ENCODE assay signal across 9 mouse cellular contexts in genomic region chr11:78952467-78952866, GRCm38 (mm10). TPM values are rescaled to one million over a fixed set of nuclear protein-coding genes. Genes with fewer than 3 reads are reported as not detected.
DNase-seq lines count a peak whose midpoint lies in the region; ATAC-seq lines count a peak whose summit lies in the region.
"Had no signal": no experiment of that assay in that cellular context is flagged by ENCODE, and none has a peak within 500 bp of the region (broad histone marks: within the 10 kb centered on the region; RNA-seq: fewer than 3 reads in every experiment).

No protein-coding gene starts in this region.

- H3K27ac ChIP-seq in hindbrain, embryonic 16.5 days (ENCODE audit: low read depth, low read length): no peak overlapping the region
- H3K27ac ChIP-seq in midbrain, embryonic 15.5 days: no peak overlapping the region

- H3K27me3 ChIP-seq in hindbrain, embryonic 16.5 days (replicated peaks; ENCODE audit: control insufficient read depth, insufficient read depth, low read length): no peaks in the 10 kb centered on the region
- peaks cover 7% of the 10 kb centered on the region for H3K27me3 ChIP-seq in midbrain, embryonic 15.5 days (replicated peaks)
- H3K27me3 ChIP-seq: CH12.LX had no signal

- no peaks in the 10 kb centered on the region for H3K4me1 ChIP-seq in hindbrain, embryonic 16.5 days (ENCODE audit: control insufficient read depth, insufficient read depth, low read depth, low read length)
- peaks cover 5% of the 10 kb centered on the region; the same call in 1 of the 2 replicates for H3K4me1 ChIP-seq in midbrain, embryonic 15.5 days

- DNase-seq in gastrocnemius, postnatal 14 days: peak; percentile 36
- DNase-seq in gastrocnemius, adult 8-10 months (ENCODE audit: low spot score in 2 of 2): no peak
- peak; percentile 14 for DNase-seq in B cell, adult 2 months
- peak; percentile 81 for DNase-seq in embryo, embryonic 11 days
- no peak for DNase-seq in layer of hippocampus, postnatal 14 days (ENCODE audit: low spot score in 2 of 2)
- DNase-seq in right cerebral cortex, postnatal 14 days: no peak

- no peaks in the 10 kb centered on the region for H3K9me3 ChIP-seq in hindbrain, embryonic 16.5 days (ENCODE audit: control insufficient read depth, low read length)
- H3K9me3 ChIP-seq in midbrain, embryonic 15.5 days: no peaks in the 10 kb centered on the region

- 9% methylated on average over 17 of the region's 17 CpGs for WGBS in hindbrain, embryonic 16.5 days
- WGBS in midbrain, embryonic 15.5 days: 7% methylated on average over 17 of the region's 17 CpGs

- H3K4me2 ChIP-seq in hindbrain, embryonic 16.5 days (ENCODE audit: low read length): peak overlapping the region; percentile 42
- H3K4me2 ChIP-seq in midbrain, embryonic 15.5 days: peak overlapping the region; percentile 48

- intact Hi-C loops in gastrocnemius, postnatal 14 days (cut with DNase I; ENCODE audit: low total_unique reads): loop anchor here (5.0 kb wide), 1 partner anchor 95 kb away; no protein-coding TSS in a partner anchor

- no peak overlapping the region for H3K9ac ChIP-seq in hindbrain, embryonic 16.5 days (ENCODE audit: low read depth, low read length)
- H3K9ac ChIP-seq in midbrain, embryonic 15.5 days: no peak overlapping the region

- ATAC-seq in hindbrain, embryonic 16.5 days: no peak
- no peak for ATAC-seq in midbrain, embryonic 15.5 days (replicated peaks)

- H3K4me3 ChIP-seq in hindbrain, embryonic 16.5 days (ENCODE audit: low read length): peak overlapping the region; percentile 10
- peak overlapping the region; percentile 15; the same call in 1 of the 2 replicates for H3K4me3 ChIP-seq in midbrain, embryonic 15.5 days

- H3K36me3 ChIP-seq in hindbrain, embryonic 16.5 days (ENCODE audit: control insufficient read depth, insufficient read depth, low read length): no peaks in the 10 kb centered on the region
- H3K36me3 ChIP-seq in midbrain, embryonic 15.5 days (replicated peaks): no peaks in the 10 kb centered on the region

RNA-seq across cellular contexts. Expression of gene Nos2, which starts 31.9 kb away (rescaled TPM):
- 1 to 10 TPM; 3.6 to 4.7 TPM for total RNA-seq in gastrocnemius, postnatal 14 days (2021)
- total RNA-seq in gastrocnemius, adult 8-10 months (2022): 1 to 10 TPM in 1 of 4 experiments, under 1 TPM in 3; 0.77 to 1.2 (median 0.87) TPM
- polyA plus RNA-seq in hindbrain, embryonic 16.5 days (2015; fragmentation: Nextera tagmentation; extraction: Ambion mirVana): 0.96 and 1.2 TPM in 2 replicates
- 1.1 and 1.6 TPM in 2 replicates for polyA plus RNA-seq in midbrain, embryonic 15.5 days (2015; fragmentation: Nextera tagmentation; extraction: Ambion mirVana)
- total RNA-seq in layer of hippocampus, postnatal 14 days (2021): 1 to 10 TPM; 1.4 to 2.0 TPM

RNA-seq across cellular contexts. Expression of gene Lgals9, which starts 32.3 kb away (rescaled TPM):
- 10 to 100 TPM; 18.7 to 19.8 TPM for total RNA-seq in gastrocnemius, postnatal 14 days (2021)
- 1 to 10 TPM; 3.2 to 6.8 (median 5.2) TPM for total RNA-seq in gastrocnemius, adult 8-10 months (2022)
- polyA plus RNA-seq in hindbrain, embryonic 16.5 days (2015; fragmentation: Nextera tagmentation; extraction: Ambion mirVana): 14.7 and 18.3 TPM in 2 replicates
- polyA plus RNA-seq in midbrain, embryonic 15.5 days (2015; fragmentation: Nextera tagmentation; extraction: Ambion mirVana): 8.5 and 11.8 TPM in 2 replicates
- total RNA-seq in layer of hippocampus, postnatal 14 days (2021): 1 to 10 TPM; 7.2 to 7.4 TPM

Comparison
In these comparisons a context has a peak if more than half of its experiments do, and no peak if none do; other contexts are left out.
1. DNase-seq: peak in gastrocnemius, postnatal 14 days (single experiment), B cell, adult 2 months (2 of 2) and embryo, embryonic 11 days (single experiment); none in gastrocnemius, adult 8-10 months (0 of 2), layer of hippocampus, postnatal 14 days (0 of 2) and right cerebral cortex, postnatal 14 days (single experiment).